Mouse (Mus musculus): Measurements from ENCODE around the gene Map3k20.

GRCm38 (mm10) chr2:72389411-72389810 is 104.0 kb downstream of the Map3k20 start:
- TF ChIP-seq ZNF384 (IDR thresholded peaks at IDR 0.05; ENCODE audit: low read depth, low read length) (no peak), HCFC1 (IDR thresholded peaks at IDR 0.05; ENCODE audit: borderline replicate concordance, insufficient read depth, low read length) (no peak)

Measured in ES-E14 (cell line).